Mouse (Mus musculus) kidney, adult 2 months (tissue): ENCODE measurements around the gene P2ry6. TPM values are rescaled to one million over a fixed set of nuclear protein-coding genes. Genes with fewer than 3 reads are reported as not detected.

Experiments used
- DNase-seq: peaks from one replicate; pipeline ENCODE4 v3.0.0; 2021
- H3K27ac ChIP-seq: fragments of 200-500 bp; 2 replicates; pipeline ENCODE4 v1.5.1; 2012; ENCODE audit warnings: low read depth, low read length, control low read depth, inconsistent platforms; ENCODE audit not compliant: insufficient read depth
- H3K27me3 ChIP-seq: fragments of 200-500 bp; replicated peaks from 2 replicates; pipeline ENCODE4 v1.6.1; 2012; ENCODE audit warnings: mild to moderate bottlenecking, moderate library complexity, low read length, inconsistent platforms; ENCODE audit not compliant: control insufficient read depth, insufficient read depth
- H3K36me3 ChIP-seq: fragments of 200-500 bp; 2 replicates; pipeline ENCODE4 v1.6.1; 2012; ENCODE audit warnings: mild to moderate bottlenecking, moderate library complexity, low read length, inconsistent platforms; ENCODE audit not compliant: control insufficient read depth, insufficient read depth
- H3K4me1 ChIP-seq: fragments of 200-500 bp; 2 replicates; pipeline ENCODE4 v1.6.1; 2011; ENCODE audit warnings: low read length; ENCODE audit not compliant: control insufficient read depth, insufficient read depth
- H3K4me3 ChIP-seq: fragments of 200-500 bp; 2 replicates; pipeline ENCODE4 v1.5.1; 2011; ENCODE audit warnings: mild to moderate bottlenecking, low read depth, low read length, control low read depth; ENCODE audit not compliant: insufficient read depth
- CTCF ChIP-seq: fragments of 200-500 bp; conservative IDR thresholded peaks from 2 replicates; pipeline ENCODE4 v1.5.1; 2011; ENCODE audit warnings: low read depth, mild to moderate bottlenecking, control low read depth, low read length, moderate library complexity, mixed read lengths; ENCODE audit not compliant: insufficient read depth, insufficient read length
- POLR2A ChIP-seq: fragments of 200-500 bp; IDR thresholded peaks from one replicate; pipeline ENCODE4 v1.6.1; 2011; ENCODE audit warnings: low read depth, low read length, control low read depth
- WGBS: fragments of 180-500 bp; shearing (Covaris S2); methylation state at CpG from one replicate; pipeline ENCODE4 v1.1.7; 2018; 5-methylcytosine and 5-hydroxymethylcytosine counted together
- polyA plus RNA-seq: library from polyadenylated mRNA; depleted of rRNA; stranded (reverse); fragments of >200 nt; gene quantifications from 2 replicates; pipeline ENCODE4 v1.2.3, GENCODE M21; 2012

Gene P2ry6
- polyA plus RNA-seq, 1 experiment = 7.6 TPM

DNA sequence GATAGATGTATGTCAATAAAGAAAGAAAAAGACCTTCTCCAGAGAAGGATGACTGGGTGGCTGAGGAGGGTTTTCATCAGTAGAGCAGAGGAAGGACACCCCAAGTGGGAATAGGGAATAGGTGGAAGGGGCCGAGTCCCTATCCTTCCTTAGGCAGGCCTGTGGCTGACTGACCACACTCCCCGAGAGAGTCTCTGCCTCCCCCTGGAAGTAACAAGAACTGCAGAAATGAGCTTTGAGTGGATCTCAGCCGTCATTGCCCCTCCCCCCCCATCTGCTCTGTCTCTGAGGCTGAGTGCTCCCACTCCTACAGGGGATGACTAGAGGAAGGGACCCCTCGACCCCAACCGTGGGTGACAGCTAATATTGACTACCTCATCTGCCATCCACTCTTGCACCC is 33.3 kb downstream of the P2ry6 start:
- DNase-seq = no peak
- Histone ChIP-seq H3K27ac (no peak overlapping the region), H3K36me3 (no peaks in the 10 kb centered on the region), H3K4me1 (no peaks in the 10 kb centered on the region; the same call in 1 of the 2 replicates), H3K4me3 (no peak overlapping the region), H3K27me3 (no peaks in the 10 kb centered on the region)
- 43% methylated on average over 5 of the region's 5 CpGs for WGBS
- no peak for TF ChIP-seq POLR2A
- TF ChIP-seq CTCF = no peak; the same call in 1 of the 2 replicates

DNA sequence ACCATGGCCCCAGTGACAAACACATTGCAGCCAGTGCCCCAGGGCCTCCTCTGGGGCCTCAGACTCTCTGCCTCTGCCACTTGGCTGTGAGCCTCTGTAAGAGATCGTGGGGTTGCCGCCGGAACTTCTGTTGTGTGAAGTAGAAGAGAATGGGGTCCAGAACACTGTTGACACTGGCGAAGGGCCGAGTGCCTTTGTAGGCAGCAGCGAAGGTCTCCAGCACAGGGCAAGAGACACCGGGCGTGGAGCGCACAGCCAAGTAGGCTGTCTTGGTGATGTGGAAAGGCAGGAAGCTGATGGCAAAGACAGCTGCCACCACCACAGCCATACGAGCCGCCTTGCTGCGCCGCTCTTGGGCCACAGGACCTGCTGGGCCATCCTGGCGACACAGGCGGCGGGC is 36.3 kb downstream of the P2ry6 start:
- DNase-seq = no peak
- Histone ChIP-seq H3K27me3 (no peaks in the 10 kb centered on the region), H3K27ac (no peak overlapping the region), H3K4me3 (no peak overlapping the region), H3K36me3 (no peaks in the 10 kb centered on the region), H3K4me1 (no peaks in the 10 kb centered on the region; the same call in 1 of the 2 replicates)
- 86% methylated on average over 16 of the region's 16 CpGs for WGBS
- TF ChIP-seq CTCF (no peak), POLR2A (no peak)

DNA sequence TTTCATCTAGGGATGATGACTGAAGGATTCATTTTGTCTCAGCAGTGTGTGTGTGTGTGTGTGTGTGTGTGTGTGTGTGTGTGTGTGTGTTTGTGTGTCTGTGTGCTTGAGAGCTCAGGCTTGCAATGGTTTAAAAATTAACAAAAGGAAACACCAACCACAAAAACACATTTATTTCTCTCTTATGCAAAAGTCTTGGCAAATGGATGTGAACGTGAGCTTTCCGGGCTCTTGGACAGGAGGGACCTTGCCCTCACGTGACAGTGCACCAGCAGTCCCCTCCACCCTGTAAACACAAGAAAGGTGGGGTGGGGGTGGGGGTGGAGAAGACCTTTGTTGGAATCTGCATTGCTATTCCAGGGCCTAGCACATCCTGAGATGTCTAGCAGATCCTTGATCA is 37.0 kb downstream of the P2ry6 start:
- H3K4me3 ChIP-seq = no peak overlapping the region
- TF ChIP-seq CTCF (no peak), POLR2A (no peak)
- peak; percentile 56 for DNase-seq
- 32% methylated on average over 3 of the region's 3 CpGs for WGBS
- no peaks in the 10 kb centered on the region; the same call in 1 of the 2 replicates for H3K4me1 ChIP-seq
- no peak overlapping the region for H3K27ac ChIP-seq
- no peaks in the 10 kb centered on the region for H3K36me3 ChIP-seq
- no peaks in the 10 kb centered on the region for H3K27me3 ChIP-seq

DNA sequence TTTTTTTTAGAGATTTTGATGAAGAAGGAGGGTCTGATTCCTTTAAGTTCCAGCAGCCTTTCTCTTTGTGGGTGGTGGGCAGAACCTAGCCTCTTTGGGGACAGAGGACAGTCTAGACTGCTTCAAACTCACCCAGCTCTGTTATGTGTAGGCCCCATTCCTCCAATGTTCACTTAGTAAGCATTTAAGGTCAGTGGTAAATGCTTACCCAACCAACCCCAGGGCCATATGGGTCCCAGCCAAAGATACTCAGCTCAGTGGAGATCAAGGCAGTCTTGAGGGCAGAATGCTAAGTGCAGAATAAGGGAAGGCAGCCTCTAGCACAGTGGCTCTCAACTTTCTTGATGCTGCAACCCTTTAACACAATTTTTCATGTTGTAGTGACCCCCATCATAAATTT is 40.9 kb downstream of the P2ry6 start:
- no peaks in the 10 kb centered on the region for H3K36me3 ChIP-seq
- H3K27me3 ChIP-seq = no peaks in the 10 kb centered on the region
- DNase-seq = peak; percentile 69
- H3K27ac ChIP-seq = no peak overlapping the region
- TF ChIP-seq CTCF = no peak
- no peak for TF ChIP-seq POLR2A
- no peaks in the 10 kb centered on the region; the same call in 1 of the 2 replicates for H3K4me1 ChIP-seq
- H3K4me3 ChIP-seq = no peak overlapping the region

DNA sequence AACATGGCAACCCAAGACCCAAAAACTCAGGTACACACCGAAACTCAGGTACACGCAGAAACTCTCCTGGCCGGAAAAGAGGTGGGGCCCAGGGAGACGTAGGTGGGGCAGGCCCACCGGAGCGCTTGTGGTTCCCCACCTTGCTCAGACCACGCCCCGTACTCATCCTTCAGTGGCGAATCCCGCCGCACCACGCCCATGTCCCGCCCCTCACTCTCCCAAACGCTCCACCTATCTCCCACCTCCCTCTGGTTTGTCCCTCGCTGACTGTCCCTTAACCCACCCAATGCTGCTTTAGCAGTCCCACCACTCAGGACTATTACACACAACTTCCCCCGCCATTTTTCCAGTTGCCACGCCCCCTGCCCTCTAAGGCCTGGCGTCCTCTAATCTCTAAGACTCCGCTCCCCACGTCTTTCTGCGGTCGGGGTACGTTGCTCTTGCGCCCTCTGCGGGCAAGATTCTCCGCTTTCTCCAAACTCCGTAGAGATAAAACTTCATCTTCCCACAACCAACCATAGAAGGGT is 41.9 kb downstream of the P2ry6 start:
- peaks cover 1% of the 10 kb centered on the region; the same call in 1 of the 2 replicates for H3K4me1 ChIP-seq
- H3K4me3 ChIP-seq = peak overlapping the region; percentile 47
- H3K27ac ChIP-seq = peak overlapping the region; percentile 78
- TF ChIP-seq POLR2A = peak; percentile 59
- peak; percentile 77 for TF ChIP-seq CTCF
- no peaks in the 10 kb centered on the region for H3K36me3 ChIP-seq
- no peaks in the 10 kb centered on the region for H3K27me3 ChIP-seq
- peak; percentile 94 for DNase-seq
- under 1% methylated on average over 27 of the region's 27 CpGs for WGBS

DNA sequence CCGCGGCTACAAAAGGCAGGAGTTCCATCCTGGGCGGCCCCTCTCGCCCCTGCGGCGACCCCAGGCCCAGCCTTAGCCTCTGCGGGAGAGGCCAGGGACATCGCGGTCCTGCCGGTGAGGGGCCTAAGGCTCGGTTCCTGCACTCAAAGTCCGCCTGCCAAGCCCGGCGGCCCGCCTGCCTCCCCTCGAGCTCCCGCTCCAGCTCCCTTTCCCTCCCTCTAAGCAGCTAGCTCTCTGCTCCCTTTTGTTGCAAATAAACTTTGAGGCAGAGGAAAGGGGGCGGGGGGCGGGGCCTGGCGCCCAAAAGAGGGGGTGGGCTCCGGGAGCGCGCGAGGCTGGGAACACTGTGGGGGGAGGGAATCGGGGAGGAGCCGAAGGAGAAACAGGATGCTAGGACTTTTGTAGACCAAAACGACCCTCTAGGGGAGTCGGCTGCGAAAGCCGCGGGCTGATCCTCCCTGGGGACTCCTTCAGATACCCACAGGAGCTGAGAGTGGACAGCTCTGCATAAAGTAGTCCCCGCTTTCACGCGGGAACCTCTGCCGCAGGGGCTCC is 42.4 kb downstream of the P2ry6 start, which contains the start of gene Arhgef17:
Gene Arhgef17 (minus strand): TSS at position 182 of the 555 bp plus-strand sequence.
- H3K36me3 ChIP-seq = no peaks in the 10 kb centered on the region
- peaks cover 7% of the 10 kb centered on the region for H3K4me1 ChIP-seq
- peak within 1 kb of the TSS; percentile 47 for H3K4me3 ChIP-seq
- peak; percentile 56 for TF ChIP-seq POLR2A
- no peak for TF ChIP-seq CTCF
- DNase-seq = no peak
- no peaks in the 10 kb centered on the region for H3K27me3 ChIP-seq
- WGBS = under 1% methylated on average over 35 of the region's 35 CpGs
- peak within 1 kb of the TSS; percentile 86 for H3K27ac ChIP-seq

DNA sequence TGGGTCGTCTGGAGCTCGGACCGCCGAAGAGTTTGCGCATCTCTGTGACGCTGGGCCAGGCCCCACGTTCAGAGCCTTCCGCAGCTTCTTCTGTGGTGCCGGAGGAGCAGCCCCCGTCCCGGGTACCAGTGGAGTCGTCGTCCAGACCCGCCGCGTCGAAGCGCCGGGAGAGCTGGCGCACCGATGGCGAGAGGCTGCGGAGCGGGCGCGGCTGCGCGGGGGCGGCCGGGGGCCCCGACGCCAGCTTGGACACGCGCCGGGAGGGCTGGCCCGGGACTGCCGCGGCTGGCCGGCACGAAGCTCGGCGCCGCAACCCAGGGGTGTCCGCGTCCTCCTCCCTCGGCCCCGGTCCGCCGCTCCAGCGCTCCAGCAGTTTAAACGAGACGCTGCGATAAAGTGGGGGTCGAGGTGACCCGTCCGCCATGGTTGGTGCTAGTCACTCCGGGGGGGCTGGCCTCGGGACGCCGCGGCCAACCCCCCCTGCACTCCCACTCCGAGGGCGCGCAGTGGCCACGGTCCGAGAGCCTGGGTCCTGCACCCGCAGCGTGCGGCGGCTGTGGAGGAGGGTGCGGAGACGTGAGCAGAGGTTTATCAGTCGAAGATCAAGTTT is 43.0 kb downstream of the P2ry6 start:
- WGBS = 1% methylated on average over 73 of the region's 73 CpGs
- Histone ChIP-seq H3K27me3 (no peaks in the 10 kb centered on the region), H3K27ac (peak overlapping the region; percentile 86), H3K36me3 (no peaks in the 10 kb centered on the region), H3K4me1 (peaks cover 12% of the 10 kb centered on the region), H3K4me3 (peak overlapping the region; percentile 47)
- TF ChIP-seq CTCF (no peak), POLR2A (no peak)
- DNase-seq = peak; percentile 27
